Mouse (Mus musculus) c-Kit-positive CD71-positive TER-119-negative erythroid progenitor cells, embryonic 14.5 days (primary cell): ENCODE measurements around the gene Zfp692.

Experiments
- DNase-seq: peaks from one replicate; pipeline ENCODE4 v3.0.0-alpha.2; 2013; ENCODE audit warnings: low read depth

The Zfp692 gene

GRCm38 (mm10) chr11:58308661-58309060 is 1.8 kb downstream of the Zfp692 start:
- no peak for DNase-seq

- DNase-seq, result no peak
Measured at GRCm38 (mm10) chr11:58314069-58314468, 7.2 kb downstream of the Zfp692 start.

GRCm38 (mm10) chr11:58315536-58316168 is 8.8 kb downstream of the Zfp692 start:
- DNase-seq, result no peak

GRCm38 (mm10) chr11:58316344-58316743 is 9.5 kb downstream of the Zfp692 start:
- DNase-seq, result no peak

- DNase-seq, result no peak
Measured at GRCm38 (mm10) chr11:58316768-58317390, 10.0 kb downstream of the Zfp692 start.

- peak; percentile 96 for DNase-seq
Measured at GRCm38 (mm10) chr11:58322824-58323569, 16.1 kb downstream of the Zfp692 start.

GRCm38 (mm10) chr11:58323570-58324340 is 16.9 kb downstream of the Zfp692 start:
- DNase-seq, result no peak

GRCm38 (mm10) chr11:58324614-58325229 is 17.9 kb downstream of the Zfp692 start:
- DNase-seq, result no peak

GRCm38 (mm10) chr11:58326781-58327180 is 19.9 kb downstream of the Zfp692 start:
- DNase-seq, result no peak

- DNase-seq, result no peak
Measured at GRCm38 (mm10) chr11:58329906-58330275, 23.0 kb downstream of the Zfp692 start.

GRCm38 (mm10) chr11:58330276-58331148 is 23.6 kb downstream of the Zfp692 start, which contains the start of the genes Zfp672 and Sh3bp5l:
Gene Zfp672 (minus strand): TSS chr11:58330339.
Gene Sh3bp5l (plus strand): TSS chr11:58330724.
- DNase-seq, result peak; percentile 92

GRCm38 (mm10) chr11:58331149-58331495 is 24.3 kb downstream of the Zfp692 start:
- DNase-seq, result no peak

GRCm38 (mm10) chr11:58331546-58331945 is 24.7 kb downstream of the Zfp692 start:
- DNase-seq, result no peak

GRCm38 (mm10) chr11:58334746-58335145 is 27.9 kb downstream of the Zfp692 start:
- DNase-seq, result no peak

GRCm38 (mm10) chr11:58346745-58347144 is 39.9 kb downstream of the Zfp692 start:
- no peak for DNase-seq

GRCm38 (mm10) chr11:58350628-58351027 is 43.8 kb downstream of the Zfp692 start:
- no peak for DNase-seq

GRCm38 (mm10) chr11:58351179-58351578 is 44.3 kb downstream of the Zfp692 start:
- DNase-seq, result no peak

GRCm38 (mm10) chr11:58352681-58353548 is 46.0 kb downstream of the Zfp692 start:
- DNase-seq, result peak; percentile 81

- no peak for DNase-seq
Measured at GRCm38 (mm10) chr11:58353709-58354108, 46.8 kb downstream of the Zfp692 start.

- DNase-seq, result no peak
Measured at GRCm38 (mm10) chr11:58354476-58354875, 47.6 kb downstream of the Zfp692 start.
